Comparison of ENCODE assay signal across 13 mouse cellular contexts in genomic region chr4:8987544-8988344, GRCm38 (mm10).
DNase-seq lines count a peak whose midpoint lies in the region; ATAC-seq and TF ChIP-seq lines count a peak whose summit lies in the region.
"Had no signal": no experiment of that assay in that cellular context is flagged by ENCODE, and none has a peak within 500 bp of the region (broad histone marks: within the 10 kb centered on the region; RNA-seq: fewer than 3 reads in every experiment).

No protein-coding gene starts in this region.

- no peak for TF ChIP-seq CTCF in layer of hippocampus, adult 2 months (conservative IDR thresholded peaks at IDR 0.05)

- H3K9me3 ChIP-seq in heart, embryonic 13.5 days, result no peaks in the 10 kb centered on the region
- no peaks in the 10 kb centered on the region for H3K9me3 ChIP-seq in liver, embryonic 15.5 days (replicated peaks)
- H3K9me3 ChIP-seq: hindbrain, embryonic 15.5 days had no signal

- no peaks in the 10 kb centered on the region for H3K27me3 ChIP-seq in heart, embryonic 13.5 days (replicated peaks)
- H3K27me3 ChIP-seq in liver, embryonic 15.5 days, result no peaks in the 10 kb centered on the region
- H3K27me3 ChIP-seq: CH12.LX; hindbrain, embryonic 15.5 days had no signal

- peaks cover 25% of the 10 kb centered on the region for H3K4me1 ChIP-seq in heart, embryonic 13.5 days
- H3K4me1 ChIP-seq in liver, embryonic 15.5 days (replicated peaks), result no peaks in the 10 kb centered on the region

- no peak overlapping the region for H3K27ac ChIP-seq in heart, embryonic 13.5 days (replicated peaks)
- H3K27ac ChIP-seq in liver, embryonic 15.5 days (replicated peaks), result no peak overlapping the region
- H3K27ac ChIP-seq in layer of hippocampus, adult 2 months, result no peak overlapping the region; the same call in 1 of the 2 replicates
- H3K27ac ChIP-seq: hindbrain, embryonic 15.5 days; stomach, postnatal 0 days had no signal

- H3K4me3 ChIP-seq in heart, embryonic 13.5 days, result no peak overlapping the region
- H3K4me3 ChIP-seq in liver, embryonic 15.5 days (replicated peaks), result no peak overlapping the region
- no peak overlapping the region for H3K4me3 ChIP-seq in layer of hippocampus, adult 2 months
- H3K4me3 ChIP-seq: hindbrain, embryonic 15.5 days had no signal

- H3K36me3 ChIP-seq in heart, embryonic 13.5 days, result no peaks in the 10 kb centered on the region
- no peaks in the 10 kb centered on the region for H3K36me3 ChIP-seq in liver, embryonic 15.5 days (replicated peaks)
- H3K36me3 ChIP-seq: hindbrain, embryonic 15.5 days had no signal

- no peak overlapping the region; the same call in 1 of the 2 replicates for H3K9ac ChIP-seq in heart, embryonic 13.5 days
- H3K9ac ChIP-seq in liver, embryonic 15.5 days, result no peak overlapping the region
- H3K9ac ChIP-seq: hindbrain, embryonic 15.5 days had no signal

- 60% methylated on average over 10 of the region's 10 CpGs for WGBS in heart, embryonic 13.5 days
- WGBS in liver, embryonic 15.5 days (ENCODE audit: insufficient replicate concordance), result 53% methylated on average over 10 of the region's 10 CpGs

- intact Hi-C loops in gastrocnemius, postnatal 36 days (cut with DNase I), result no loop called here

- no peak for DNase-seq in heart, adult 18-20 months
- no peak for DNase-seq in adrenal gland, postnatal 10 days
- no peak for DNase-seq in gastrocnemius, postnatal 36 days
- DNase-seq in layer of hippocampus, adult 2 months (ENCODE audit: low spot score in 2 of 2), result no peak
- DNase-seq: kidney, postnatal 25 days; lung, postnatal 10 days had no signal

- peak overlapping the region; percentile 5; the same call in 1 of the 2 replicates for H3K4me2 ChIP-seq in heart, embryonic 13.5 days
- peak overlapping the region; percentile 23 for H3K4me2 ChIP-seq in liver, embryonic 15.5 days
- H3K4me2 ChIP-seq: hindbrain, embryonic 15.5 days had no signal

- no peak for ATAC-seq in heart, embryonic 13.5 days (ENCODE audit: extremely low read depth, insufficient number of reproducible peaks, low FRiP score, low TSS enrichment)
- peak; percentile 32 for ATAC-seq in CD4-positive, CD25-positive, alpha-beta regulatory T cell, adult 4 months
- ATAC-seq in common myeloid progenitor, adult 5-6 weeks (replicated peaks; ENCODE audit: low read depth, poor library complexity, severe bottlenecking), result peak; percentile 73
- no peak for ATAC-seq in liver, embryonic 15.5 days (ENCODE audit: insufficient read depth)

Comparison
In these comparisons a context has a peak if more than half of its experiments do, and no peak if none do; other contexts are left out.
1. ATAC-seq: peak in CD4-positive, CD25-positive, alpha-beta regulatory T cell, adult 4 months (single experiment) and common myeloid progenitor, adult 5-6 weeks (single experiment); none in heart, embryonic 13.5 days (single experiment) and liver, embryonic 15.5 days (single experiment).